Mouse (Mus musculus) embryonic stem cell, embryonic (primary cell): ENCODE measurements around the gene Gfra4.

Experiments
- CTCF ChIA-PET, 4 experiments: fragments of 300-600 bp in 2 of 4; fragments of 350-600 bp in 2 of 4; sonication (Branson Sonifier 250); formaldehyde crosslinking; loops; one replicate each; lab custom pipeline; 2022; ENCODE audit warnings: inconsistent platforms in 2 of 4; lab: Charles Lee
- POLR2A ChIA-PET, 4 experiments: fragments of 300-600 bp in 2 of 4; fragments of 350-600 bp in 2 of 4; sonication (Branson Sonifier 250); formaldehyde crosslinking; loops; one replicate each; lab custom pipeline; 2022; ENCODE audit warnings: antibody characterized with exemption in 4 of 4, inconsistent platforms in 1 of 4; lab: Charles Lee

Gene Gfra4

DNA sequence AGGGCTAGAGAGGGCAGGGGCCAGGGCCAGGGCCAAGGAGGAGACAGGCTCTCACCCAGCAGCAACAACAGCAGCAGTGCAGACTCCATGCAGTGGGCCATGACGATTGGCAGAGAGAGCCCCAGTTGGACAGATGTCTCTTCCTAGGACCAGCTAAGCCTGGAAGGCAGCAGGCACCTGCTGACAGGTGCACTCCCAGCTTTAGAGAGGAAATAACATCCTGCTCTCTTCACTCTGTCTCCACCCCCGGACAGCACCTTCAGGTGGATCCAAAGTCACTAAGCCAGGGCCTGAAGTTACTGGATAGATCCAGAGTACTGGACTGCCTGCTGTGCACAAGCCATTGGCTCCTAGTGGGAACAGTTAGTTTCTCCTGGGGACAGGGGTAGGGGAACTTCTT lies at the start of gene Gfra4:
TSS of gene Gfra4 (minus strand) at position 101 of the 400 bp plus-strand sequence.
- ChIA-PET POLR2A (interaction anchor here in 2 of 4 experiments (0.6 to 3.9 kb wide), 3 partner anchors 11 to 154 kb away, joined by 3 to 19 read pairs (median 3); no protein-coding TSS in a partner anchor), CTCF (interaction anchor here in 1 of 4 experiments (0.6 kb wide), 1 partner anchor 376 kb away, joined by 3 read pairs; no protein-coding TSS in a partner anchor)

DNA sequence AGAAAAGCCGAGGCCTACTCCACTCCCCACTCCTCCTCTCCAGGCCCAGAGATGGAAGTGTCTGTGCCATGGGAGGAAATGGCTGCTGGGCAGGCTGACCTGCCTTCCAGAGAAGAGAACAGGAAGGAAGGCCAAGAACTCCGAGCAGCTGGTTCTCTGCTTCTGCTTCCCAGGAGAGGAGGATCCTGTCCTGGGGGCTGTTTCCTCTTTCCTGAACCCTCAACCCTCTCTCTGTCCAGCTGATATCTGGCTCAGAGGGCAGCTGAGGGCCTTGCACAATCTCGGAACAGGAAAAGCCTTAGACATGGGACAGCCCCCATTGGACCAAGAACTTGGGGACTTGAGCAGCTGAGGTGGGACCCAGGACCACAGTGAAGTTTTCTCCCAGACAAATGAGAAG lies 48.0 kb upstream of the Gfra4 start:
- ChIA-PET POLR2A (interaction anchor here in 1 of 4 experiments (0.6 to 1.1 kb wide), 2 partner anchors 19 to 64 kb away, joined by 3 read pairs; no protein-coding TSS in a partner anchor), CTCF (interaction anchor here in 1 of 4 experiments (0.6 kb wide), 1 partner anchor 1611 kb away, joined by 6 read pairs; no protein-coding TSS in a partner anchor)

- ChIA-PET CTCF (no interaction called here), POLR2A (interaction anchor here in 1 of 4 experiments (1.0 to 1.1 kb wide), 2 partner anchors 18 to 35 kb away, joined by 3 read pairs; no protein-coding TSS in a partner anchor)
These were observed 46.7 kb upstream of the Gfra4 start for GRCm38 (mm10) chr2:131089634-131090033.

- ChIA-PET CTCF (interaction anchor here in 2 of 4 experiments (0.6 to 0.7 kb wide), 2 partner anchors 57 to 426 kb away, joined by 3 to 5 read pairs; no protein-coding TSS in a partner anchor), POLR2A (interaction anchor here in 1 of 4 experiments (1.0 to 2.1 kb wide), 4 partner anchors 9 to 63 kb away, joined by 3 to 7 read pairs (median 3); no protein-coding TSS in a partner anchor)
These were observed 45.7 kb upstream of the Gfra4 start for GRCm38 (mm10) chr2:131088581-131088980.

DNA sequence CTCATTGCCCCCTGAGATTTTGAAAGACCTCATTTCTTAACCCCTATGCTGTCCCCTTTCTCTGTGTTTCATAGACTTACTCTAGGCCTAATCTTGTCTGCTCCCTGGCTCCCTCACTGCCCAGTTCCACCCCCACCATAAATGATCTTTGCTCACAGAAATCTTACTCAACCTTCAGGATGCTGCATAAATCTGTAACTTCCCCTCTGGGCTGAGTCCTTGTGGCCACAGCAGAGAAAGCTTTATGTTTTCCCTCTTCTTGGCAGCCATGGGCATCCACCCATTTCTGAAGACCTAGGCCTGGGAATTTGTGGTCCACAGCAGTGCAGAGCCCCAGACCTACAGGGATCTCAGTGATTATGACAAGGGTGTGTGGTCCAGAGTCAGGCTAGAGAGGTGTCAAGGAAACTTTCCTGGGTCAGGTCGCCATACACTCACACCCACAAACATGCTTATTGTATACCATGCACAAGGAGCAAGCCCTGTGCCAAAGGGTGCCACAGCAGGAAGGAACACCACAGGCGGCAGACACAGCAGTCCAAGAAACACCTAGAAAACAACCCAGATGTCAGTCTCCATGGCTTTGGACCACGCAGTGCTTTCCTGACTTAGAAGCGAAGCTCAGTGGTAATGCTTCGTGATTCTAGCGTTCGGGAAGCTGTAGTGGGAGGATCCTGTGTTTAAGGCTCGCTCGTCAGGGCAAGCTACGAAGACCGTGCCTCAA lies 43.9 kb upstream of the Gfra4 start, which contains the start of gene Siglec1:
TSS of gene Siglec1 (minus strand) at position 99 of the 724 bp plus-strand sequence.
- ChIA-PET POLR2A (interaction anchor here in 2 of 4 experiments (0.6 to 2.1 kb wide), 5 partner anchors 10 to 119 kb away, joined by 4 to 7 read pairs (median 4); no protein-coding TSS in a partner anchor), CTCF (interaction anchor here in 2 of 4 experiments (0.7 to 1.0 kb wide), 2 partner anchors 32 to 666 kb away, joined by 3 to 9 read pairs; no protein-coding TSS in a partner anchor)

GRCm38 (mm10) chr2:131084206-131084605 lies 41.3 kb upstream of the Gfra4 start:
- ChIA-PET POLR2A (interaction anchor here in 3 of 4 experiments (0.6 to 1.5 kb wide), 4 partner anchors 9 to 780 kb away, joined by 3 to 5 read pairs (median 4); no protein-coding TSS in a partner anchor), CTCF (interaction anchor here in 1 of 4 experiments (0.5 kb wide), 1 partner anchor 837 kb away, joined by 3 read pairs; no protein-coding TSS in a partner anchor)

DNA sequence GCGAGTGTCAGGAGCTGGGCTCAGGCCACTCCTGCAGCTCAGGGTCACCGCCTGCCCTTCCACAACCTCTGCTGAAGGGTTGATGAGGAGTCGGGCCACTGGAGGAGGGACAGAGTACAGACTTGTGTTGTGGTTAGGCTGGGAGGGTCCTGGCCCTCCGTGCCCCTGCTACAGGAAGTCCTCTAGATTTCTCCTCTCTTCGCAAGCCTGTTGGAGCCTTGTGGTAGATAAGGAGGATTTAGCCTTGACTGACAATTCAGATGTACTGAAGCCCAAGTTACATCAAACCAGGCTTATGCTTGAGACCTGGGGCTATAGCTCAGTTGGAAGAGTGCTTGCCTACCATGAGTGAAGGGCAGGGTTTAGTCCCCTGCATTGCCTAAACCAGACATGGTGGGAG lies 37.6 kb upstream of the Gfra4 start:
- POLR2A ChIA-PET: no interaction called here
- CTCF ChIA-PET: no interaction called here

- ChIA-PET CTCF (no interaction called here), POLR2A (no interaction called here)
These were observed 29.6 kb upstream of the Gfra4 start for GRCm38 (mm10) chr2:131072536-131072935.

GRCm38 (mm10) chr2:131067481-131067880 lies 24.6 kb upstream of the Gfra4 start:
- ChIA-PET CTCF (no interaction called here), POLR2A (interaction anchor here in 2 of 4 experiments (0.6 kb wide), 2 partner anchors 17 to 95 kb away, joined by 3 to 4 read pairs; no protein-coding TSS in a partner anchor)

GRCm38 (mm10) chr2:131066342-131066741 lies 23.5 kb upstream of the Gfra4 start:
- CTCF ChIA-PET: interaction anchor here in 1 of 4 experiments (0.5 kb wide), 1 partner anchor 373 kb away, joined by 7 read pairs; no protein-coding TSS in a partner anchor
- POLR2A ChIA-PET: no interaction called here

- ChIA-PET POLR2A (interaction anchor here in 1 of 4 experiments (1.1 kb wide), 1 partner anchor 33 kb away, joined by 3 read pairs; no protein-coding TSS in a partner anchor), CTCF (interaction anchor here in 3 of 4 experiments (0.6 to 1.1 kb wide), 4 partner anchors 8 to 284 kb away, joined by 3 to 8 read pairs (median 4); no protein-coding TSS in a partner anchor)
These were observed 20.5 kb upstream of the Gfra4 start, which contains the start of gene Adam33 for GRCm38 (mm10) chr2:131063404-131063864. Gene Adam33, minus strand, starts transcription at chr2:131063814.

- POLR2A ChIA-PET: interaction anchor here in 2 of 4 experiments (0.7 to 1.0 kb wide), 2 partner anchors 15 to 457 kb away, joined by 3 read pairs; no protein-coding TSS in a partner anchor
- CTCF ChIA-PET: interaction anchor here in 1 of 4 experiments (0.6 kb wide), 1 partner anchor 356 kb away, joined by 5 read pairs; no protein-coding TSS in a partner anchor
These were observed 18.7 kb upstream of the Gfra4 start for GRCm38 (mm10) chr2:131061607-131062006.

DNA sequence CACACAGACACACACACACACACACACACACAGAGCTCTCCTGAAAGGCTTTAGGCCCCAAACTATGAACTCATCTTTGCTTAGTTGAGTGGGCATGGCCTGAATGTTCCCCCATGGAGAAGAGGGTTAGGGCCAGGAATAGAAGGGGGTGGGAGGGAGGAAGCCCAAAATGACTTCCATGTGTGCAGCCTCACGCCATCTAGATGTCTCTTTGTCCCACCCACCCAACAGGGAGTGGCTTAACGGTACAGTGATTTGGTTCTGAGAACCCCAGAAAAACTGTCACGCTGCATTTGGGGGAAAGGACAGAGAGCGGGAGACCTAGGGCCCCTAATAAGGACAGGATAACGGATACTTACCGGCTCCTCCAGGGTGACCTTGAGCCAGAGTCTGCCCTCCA lies 17.9 kb upstream of the Gfra4 start:
- CTCF ChIA-PET: interaction anchor here in 1 of 4 experiments (0.6 kb wide), 1 partner anchor 9 kb away, joined by 5 read pairs; no protein-coding TSS in a partner anchor

GRCm38 (mm10) chr2:131059781-131060540 lies 17.1 kb upstream of the Gfra4 start:
- POLR2A ChIA-PET: interaction anchor here in 2 of 4 experiments (0.5 to 1.1 kb wide), 4 partner anchors 17 to 369 kb away, joined by 3 to 10 read pairs (median 3); partner anchors contain the start of gene Gfra4 (in 1 of the 2)
- CTCF ChIA-PET: interaction anchor here in 3 of 4 experiments (0.6 to 0.7 kb wide), 3 partner anchors 10 to 1105 kb away, joined by 3 to 5 read pairs (median 3); no protein-coding TSS in a partner anchor

More for the DNA sequence above, 17.9 kb upstream of the Gfra4 start:
- POLR2A ChIA-PET: interaction anchor here in 2 of 4 experiments (0.5 to 1.0 kb wide), 3 partner anchors 16 to 370 kb away, joined by 3 read pairs; partner anchors contain the start of gene Gfra4 (in 1 of the 2)

- ChIA-PET CTCF (interaction anchor here in 1 of 4 experiments (0.7 kb wide), 1 partner anchor 9 kb away, joined by 3 read pairs; no protein-coding TSS in a partner anchor), POLR2A (interaction anchor here in 3 of 4 experiments (0.6 to 1.1 kb wide), 3 partner anchors 86 to 227 kb away, joined by 3 to 10 read pairs (median 3); no protein-coding TSS in a partner anchor)
These were observed 16.5 kb upstream of the Gfra4 start for GRCm38 (mm10) chr2:131059377-131059776.

- POLR2A ChIA-PET: interaction anchor here in 2 of 4 experiments (0.8 to 1.1 kb wide), 2 partner anchors 188 to 227 kb away, joined by 3 read pairs; no protein-coding TSS in a partner anchor
- CTCF ChIA-PET: interaction anchor here in 1 of 4 experiments (0.7 kb wide), 1 partner anchor 768 kb away, joined by 4 read pairs; no protein-coding TSS in a partner anchor
These were observed 15.8 kb upstream of the Gfra4 start for GRCm38 (mm10) chr2:131058672-131059071.

DNA sequence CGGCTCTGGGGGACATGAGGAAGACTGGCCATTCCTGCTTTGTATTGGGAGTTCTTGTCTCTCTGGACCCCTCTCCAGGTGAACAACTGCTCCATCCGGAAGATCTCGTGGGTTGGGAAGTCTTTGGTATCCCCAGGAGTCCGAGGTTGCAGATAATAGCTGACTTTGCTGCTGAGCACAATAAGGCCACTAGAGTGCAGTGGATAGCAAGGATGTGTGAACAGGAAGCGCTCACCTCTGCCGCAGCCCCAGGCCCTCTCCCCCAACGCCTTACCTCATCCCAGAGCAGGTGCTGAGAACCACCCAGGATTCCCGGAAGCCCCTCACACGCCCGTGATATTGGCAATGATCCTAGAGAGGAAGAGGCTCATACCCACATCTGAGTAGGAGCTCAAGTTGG lies 13.3 kb upstream of the Gfra4 start:
- POLR2A ChIA-PET: interaction anchor here in 3 of 4 experiments (0.6 to 3.9 kb wide), 7 partner anchors 12 to 297 kb away, joined by 3 to 19 read pairs (median 4); partner anchors contain the start of genes Gfra4 (in 1 of the 3), Gm11037 (in 1 of the 3) and Mavs (in 1 of the 3)
- CTCF ChIA-PET: interaction anchor here (0.5 to 2.5 kb wide), 53 partner anchors 11 to 748 kb away, joined by 3 to 18 read pairs (median 4); partner anchors contain the start of genes Spef1 (in 2 of the 4), 1700037H04Rik (in 1 of the 4), Cdc25b (in 1 of the 4) and Hspa12b (in 1 of the 4)
